Mouse (Mus musculus): ENCODE measurements at regions not wholly inside any gene's neighbourhood (a gene's known extent, or its start where the extent isn't known, plus 50 kb on each side); places are given as distances from the start of the nearest gene placed in this dataset.
A peak's percentile ranks its signal among the peaks of the same experiment; 100 is the strongest.

DNA sequence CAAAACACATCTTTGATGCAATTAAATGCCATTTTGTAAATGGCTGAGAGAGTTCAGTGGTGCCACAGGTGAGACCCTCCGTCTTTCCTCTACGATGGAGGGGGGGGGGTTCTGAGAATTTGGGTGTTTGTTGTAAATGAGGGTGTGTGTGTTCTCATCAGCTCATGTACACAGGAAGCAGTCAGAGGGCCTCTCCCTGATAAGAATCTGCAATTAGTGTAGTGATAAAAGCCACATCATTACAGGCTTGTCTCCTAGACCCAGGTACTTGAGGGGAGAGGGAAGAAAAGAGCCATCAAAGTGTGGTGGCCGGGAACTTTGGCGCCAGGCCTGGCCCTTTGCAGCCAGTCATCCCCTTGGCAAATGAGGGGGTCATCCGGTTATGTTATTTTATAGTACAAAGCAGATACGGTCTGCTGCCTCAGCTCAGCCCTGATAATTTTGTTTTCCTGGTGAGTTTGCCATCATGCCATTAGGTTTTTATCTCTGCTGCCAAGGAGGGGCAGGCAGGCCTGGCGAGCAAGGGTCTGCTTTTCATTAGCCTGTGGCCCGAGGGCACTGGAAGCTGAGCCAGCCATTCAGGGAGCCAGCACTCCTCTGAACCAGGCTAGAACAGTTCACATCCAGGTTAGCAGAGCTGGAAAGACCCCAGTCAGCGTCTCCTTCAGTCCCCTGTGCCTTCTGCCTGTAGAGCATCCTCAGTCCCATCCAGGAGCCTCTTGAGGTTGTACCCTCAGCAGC is 59.7 kb downstream of the H2al1j start:
- ATAC-seq (ENCODE audit: insufficient read depth, low FRiP score, low read depth), result no peak
- no peaks in the 10 kb centered on the region for H3K36me3 ChIP-seq
- no peak overlapping the region for H3K4me2 ChIP-seq
- H3K4me3 ChIP-seq (replicated peaks), result no peak overlapping the region
- WGBS, result 67% methylated on average over 9 of the region's 9 CpGs
- no peaks in the 10 kb centered on the region for H3K4me1 ChIP-seq
- no peak overlapping the region for H3K27ac ChIP-seq
- H3K27me3 ChIP-seq (replicated peaks), result no peaks in the 10 kb centered on the region
- no peaks in the 10 kb centered on the region for H3K9me3 ChIP-seq
- H3K9ac ChIP-seq, result no peak overlapping the region

DNA sequence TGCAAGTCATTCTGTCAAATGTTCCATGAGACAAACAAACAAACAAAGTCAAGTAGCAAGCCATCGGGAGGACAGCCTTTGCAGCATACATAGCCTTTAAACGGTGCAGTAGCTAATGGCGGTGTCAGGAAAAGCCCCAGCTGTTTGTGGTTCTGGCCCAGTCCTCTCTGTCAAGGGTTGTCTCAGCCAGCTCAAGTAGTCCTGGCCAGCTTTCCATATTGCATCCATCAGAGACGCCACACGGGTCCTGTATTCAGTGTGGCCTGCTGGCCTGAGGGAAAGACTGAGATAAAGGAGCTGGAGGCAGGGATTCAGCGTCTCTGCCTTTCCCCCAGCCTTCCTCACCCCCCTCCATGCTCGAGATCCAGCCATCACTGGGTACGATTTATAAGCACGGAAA is 61.2 kb downstream of the H2al1j start:
- peak; percentile 43; the same call in 1 of the 2 replicates for ATAC-seq (ENCODE audit: insufficient read depth, low FRiP score, low read depth)
- WGBS, result 54% methylated on average over 9 of the region's 9 CpGs
- H3K9me3 ChIP-seq, result no peaks in the 10 kb centered on the region
- H3K36me3 ChIP-seq, result no peaks in the 10 kb centered on the region
- H3K27me3 ChIP-seq (replicated peaks), result no peaks in the 10 kb centered on the region
- no peak overlapping the region for H3K4me3 ChIP-seq (replicated peaks)
- H3K4me1 ChIP-seq, result no peaks in the 10 kb centered on the region
- H3K27ac ChIP-seq, result no peak overlapping the region
- H3K9ac ChIP-seq, result no peak overlapping the region
- H3K4me2 ChIP-seq, result no peak overlapping the region

DNA sequence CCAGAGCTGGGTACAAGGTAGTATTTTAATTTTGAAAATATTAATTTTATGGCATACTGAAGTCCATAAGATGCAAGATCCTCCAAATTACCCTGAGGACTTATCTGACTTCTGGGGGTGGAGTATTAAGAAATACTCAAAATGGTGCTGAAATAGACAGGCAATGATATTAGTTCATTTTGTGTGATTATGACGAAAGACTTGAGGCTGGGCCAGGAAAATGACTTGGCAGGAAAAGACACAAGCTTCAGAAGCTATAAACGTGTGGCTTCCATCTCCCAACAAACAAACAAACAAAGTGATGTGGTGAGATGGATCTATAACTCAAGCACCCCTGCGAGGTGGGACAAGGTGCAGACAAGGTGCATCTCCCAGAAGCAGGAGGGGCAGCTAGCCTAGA is 72.8 kb downstream of the H2al1j start:
- H3K27ac ChIP-seq, result no peak overlapping the region
- H3K9ac ChIP-seq, result no peak overlapping the region
- 80% methylated on average over 3 of the region's 3 CpGs for WGBS
- no peaks in the 10 kb centered on the region for H3K4me1 ChIP-seq
- no peaks in the 10 kb centered on the region for H3K9me3 ChIP-seq
- H3K27me3 ChIP-seq (replicated peaks), result no peaks in the 10 kb centered on the region
- H3K4me3 ChIP-seq (replicated peaks), result no peak overlapping the region
- no peak overlapping the region for H3K4me2 ChIP-seq
- H3K36me3 ChIP-seq, result no peaks in the 10 kb centered on the region
- no peak for ATAC-seq (ENCODE audit: insufficient read depth, low FRiP score, low read depth)

DNA sequence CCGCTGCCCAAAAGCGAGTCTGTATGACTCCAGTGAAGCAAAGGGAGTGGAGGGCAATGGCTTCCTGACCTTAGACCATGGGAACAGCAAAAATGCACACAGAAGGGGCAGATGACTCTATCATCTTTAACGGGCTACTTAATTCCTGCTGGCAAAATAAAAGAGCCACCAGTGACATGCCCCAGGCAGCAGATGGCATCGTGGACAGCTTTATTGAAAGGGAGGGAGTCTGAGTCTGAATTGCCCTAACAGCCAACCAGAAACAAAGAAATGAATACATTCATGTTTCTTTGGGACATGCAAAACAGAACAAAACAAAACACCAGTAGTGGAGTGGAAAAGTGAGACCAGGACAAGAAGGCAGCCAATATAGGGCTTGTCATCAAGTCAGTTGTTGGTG is 76.7 kb downstream of the H2al1j start:
- no peak overlapping the region for H3K27ac ChIP-seq
- H3K4me3 ChIP-seq (replicated peaks), result no peak overlapping the region
- H3K27me3 ChIP-seq (replicated peaks), result no peaks in the 10 kb centered on the region
- WGBS, result 66% methylated on average over 4 of the region's 4 CpGs
- no peaks in the 10 kb centered on the region for H3K36me3 ChIP-seq
- no peaks in the 10 kb centered on the region for H3K9me3 ChIP-seq
- H3K4me1 ChIP-seq, result no peaks in the 10 kb centered on the region
- H3K9ac ChIP-seq, result no peak overlapping the region
- no peak overlapping the region for H3K4me2 ChIP-seq
- no peak for ATAC-seq (ENCODE audit: insufficient read depth, low FRiP score, low read depth)

DNA sequence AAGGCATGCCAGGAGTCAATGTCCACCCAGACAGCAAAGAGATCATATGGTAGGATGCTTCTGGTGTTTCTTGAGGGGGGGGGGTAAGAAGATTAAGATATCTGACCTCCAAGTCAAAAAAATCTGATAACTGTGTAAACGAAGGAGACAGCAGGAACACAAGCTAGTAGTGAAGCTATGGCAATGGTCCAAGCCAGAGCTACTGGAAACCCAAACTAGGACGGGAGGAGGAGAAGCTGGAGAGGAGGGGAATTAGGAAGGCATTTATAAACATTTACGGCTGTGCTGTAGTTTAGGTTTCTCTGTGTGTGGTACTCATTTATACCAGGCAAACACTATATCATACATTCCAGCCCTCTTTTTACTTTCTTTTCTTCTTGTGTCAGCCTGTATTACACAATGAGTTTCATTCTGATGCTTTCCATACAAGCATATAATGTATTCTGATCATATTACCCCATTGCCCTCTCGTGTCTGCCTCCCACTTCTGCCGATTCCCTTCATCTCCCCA is 84.7 kb downstream of the H2al1j start:
- no peaks in the 10 kb centered on the region for H3K27me3 ChIP-seq (replicated peaks)
- no peak overlapping the region for H3K27ac ChIP-seq
- H3K36me3 ChIP-seq, result no peaks in the 10 kb centered on the region
- WGBS, result 40% methylated on average over 5 of the region's 5 CpGs
- H3K4me1 ChIP-seq, result no peaks in the 10 kb centered on the region
- no peak overlapping the region for H3K4me2 ChIP-seq
- ATAC-seq (ENCODE audit: insufficient read depth, low FRiP score, low read depth), result no peak
- no peak overlapping the region for H3K9ac ChIP-seq
- no peaks in the 10 kb centered on the region for H3K9me3 ChIP-seq
- no peak overlapping the region for H3K4me3 ChIP-seq (replicated peaks)

DNA sequence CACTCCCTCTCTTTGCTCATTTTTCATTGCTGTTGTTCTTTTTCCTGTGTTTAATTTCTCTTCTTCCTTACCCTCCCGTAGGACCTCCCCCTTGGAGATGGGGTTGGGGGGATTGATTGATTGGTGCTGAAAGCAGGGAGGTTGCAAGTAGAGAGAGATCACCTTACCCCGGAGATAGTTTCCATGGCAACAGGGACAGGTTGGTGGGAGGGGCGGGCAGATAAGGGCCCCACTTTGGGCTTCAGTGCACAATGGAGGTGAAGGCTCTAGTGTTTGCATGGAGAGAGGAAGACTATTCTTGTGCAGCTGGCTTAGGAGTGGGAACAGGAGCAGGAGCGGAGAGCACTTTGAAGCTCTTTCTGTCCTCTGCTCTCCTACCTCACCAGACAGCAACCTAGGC is 88.0 kb downstream of the H2al1j start:
- peaks cover 3% of the 10 kb centered on the region; the same call in 1 of the 2 replicates for H3K4me1 ChIP-seq
- no peaks in the 10 kb centered on the region for H3K36me3 ChIP-seq
- ATAC-seq (ENCODE audit: insufficient read depth, low FRiP score, low read depth), result peak; percentile 42; the same call in 1 of the 2 replicates
- 45% methylated on average over 4 of the region's 4 CpGs for WGBS
- H3K4me3 ChIP-seq (replicated peaks), result no peak overlapping the region
- H3K9ac ChIP-seq, result no peak overlapping the region
- no peak overlapping the region for H3K27ac ChIP-seq
- no peak overlapping the region for H3K4me2 ChIP-seq
- H3K27me3 ChIP-seq (replicated peaks), result no peaks in the 10 kb centered on the region
- no peaks in the 10 kb centered on the region for H3K9me3 ChIP-seq

DNA sequence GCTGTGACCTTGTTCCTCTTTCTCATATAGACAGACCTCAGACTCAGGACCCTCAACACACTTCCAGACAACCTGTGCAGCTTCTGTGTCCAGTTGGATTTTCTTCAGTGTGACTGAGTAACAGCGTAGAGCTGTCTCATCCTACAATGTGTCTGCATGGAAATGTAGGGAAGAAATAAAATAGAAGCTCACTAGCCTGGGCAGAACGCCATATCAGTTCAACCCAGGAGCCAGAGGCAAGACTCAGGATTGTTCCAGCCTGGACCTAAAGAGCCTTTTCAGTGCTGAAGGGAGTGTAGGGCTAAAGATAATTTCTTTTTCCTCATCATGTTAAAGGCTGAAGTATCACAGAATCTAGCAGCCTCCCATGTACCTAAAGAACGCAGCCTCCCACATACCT is 88.9 kb downstream of the H2al1j start:
- Histone ChIP-seq H3K9ac (no peak overlapping the region), H3K4me3 (replicated peaks) (no peak overlapping the region), H3K27ac (no peak overlapping the region), H3K4me2 (no peak overlapping the region), H3K36me3 (no peaks in the 10 kb centered on the region), H3K27me3 (replicated peaks) (no peaks in the 10 kb centered on the region), H3K9me3 (no peaks in the 10 kb centered on the region), H3K4me1 (peaks cover 3% of the 10 kb centered on the region; the same call in 1 of the 2 replicates)
- ATAC-seq (ENCODE audit: insufficient read depth, low FRiP score, low read depth), result no peak
- 81% methylated on average over 3 of the region's 3 CpGs for WGBS

DNA sequence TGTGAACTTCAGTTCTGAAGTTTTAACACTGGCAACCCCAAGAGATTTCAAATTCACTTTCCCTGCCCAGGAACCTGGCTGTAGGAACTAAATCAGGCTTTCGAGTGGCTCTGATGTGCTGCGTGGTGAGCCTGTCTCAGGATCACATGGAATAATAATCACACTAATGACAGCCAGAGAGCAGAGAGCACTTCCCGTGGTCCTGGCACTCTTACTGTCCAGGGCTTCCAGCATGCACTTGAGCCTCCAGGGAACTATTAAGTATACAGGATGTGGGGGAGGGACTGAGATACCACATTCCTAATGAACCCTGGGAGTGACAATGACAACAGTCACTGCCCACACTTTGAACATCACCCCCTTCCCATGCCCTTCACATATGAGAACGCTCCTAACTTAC is 90.2 kb downstream of the H2al1j start:
- no peak for ATAC-seq (ENCODE audit: insufficient read depth, low FRiP score, low read depth)

DNA sequence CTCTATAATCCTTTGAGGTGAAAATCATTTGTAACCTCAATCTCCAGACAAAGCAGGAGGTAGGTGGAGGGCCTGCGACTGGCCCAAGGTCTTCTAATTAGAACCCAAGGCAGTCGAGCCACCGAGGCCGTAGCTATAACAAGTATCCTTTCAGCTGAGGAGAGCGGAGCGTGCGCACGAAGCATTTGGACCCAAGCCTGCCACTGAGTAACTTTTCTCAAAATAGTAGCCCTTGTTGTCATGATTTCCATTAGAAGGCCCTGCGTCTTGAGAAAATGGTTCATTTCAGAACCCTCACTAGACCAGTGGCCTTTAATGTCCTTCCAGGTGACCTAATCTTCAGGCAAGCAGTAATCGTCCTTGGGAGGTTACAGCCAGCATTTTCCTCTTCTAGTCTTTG is 90.6 kb downstream of the H2al1j start:
- H3K4me2 ChIP-seq, result no peak overlapping the region
- no peaks in the 10 kb centered on the region for H3K27me3 ChIP-seq (replicated peaks)
- peaks cover 3% of the 10 kb centered on the region; the same call in 1 of the 2 replicates for H3K4me1 ChIP-seq
- no peak for ATAC-seq (ENCODE audit: insufficient read depth, low FRiP score, low read depth)
- WGBS, result 86% methylated on average over 10 of the region's 10 CpGs
- peak overlapping the region; percentile 52; the same call in 1 of the 2 replicates for H3K27ac ChIP-seq
- H3K36me3 ChIP-seq, result no peaks in the 10 kb centered on the region
- H3K9ac ChIP-seq, result no peak overlapping the region
- H3K9me3 ChIP-seq, result no peaks in the 10 kb centered on the region
- H3K4me3 ChIP-seq (replicated peaks), result no peak overlapping the region

More for the DNA sequence above, 90.2 kb downstream of the H2al1j start:
- Histone ChIP-seq H3K9ac (no peak overlapping the region), H3K36me3 (no peaks in the 10 kb centered on the region), H3K9me3 (no peaks in the 10 kb centered on the region), H3K27ac (no peak overlapping the region), H3K4me2 (no peak overlapping the region), H3K4me1 (peaks cover 3% of the 10 kb centered on the region; the same call in 1 of the 2 replicates), H3K4me3 (replicated peaks) (no peak overlapping the region), H3K27me3 (replicated peaks) (no peaks in the 10 kb centered on the region)
- 49% methylated on average over 4 of the region's 4 CpGs for WGBS

DNA sequence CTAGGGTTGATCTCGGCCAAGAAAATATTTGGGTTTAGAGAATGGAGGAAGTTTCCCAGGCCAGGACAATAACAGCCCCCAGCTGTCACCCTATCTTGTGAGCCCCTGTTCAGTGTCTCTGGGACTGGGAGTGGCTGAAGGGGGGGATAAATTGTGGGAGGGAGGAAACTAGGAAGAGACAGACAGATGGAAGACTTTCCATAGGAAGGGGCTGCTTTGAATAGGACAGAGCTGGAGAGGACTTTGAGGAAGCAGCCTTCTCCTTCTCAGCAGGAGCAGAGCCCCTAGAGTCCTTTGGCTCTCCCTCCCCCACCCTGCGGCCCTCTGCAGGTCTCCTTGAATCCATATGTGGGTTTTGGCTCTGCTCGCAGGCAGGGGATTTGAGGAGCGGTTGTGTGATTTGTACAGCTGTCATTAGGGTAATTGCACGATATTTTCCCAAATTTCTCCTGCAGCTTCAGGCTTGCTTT is 91.6 kb downstream of the H2al1j start:
- WGBS, result 35% methylated on average over 5 of the region's 5 CpGs
- Histone ChIP-seq H3K36me3 (no peaks in the 10 kb centered on the region), H3K4me1 (peaks cover 3% of the 10 kb centered on the region; the same call in 1 of the 2 replicates), H3K9me3 (no peaks in the 10 kb centered on the region), H3K27me3 (replicated peaks) (no peaks in the 10 kb centered on the region), H3K4me3 (replicated peaks) (no peak overlapping the region), H3K9ac (no peak overlapping the region), H3K27ac (peak overlapping the region; percentile 52; the same call in 1 of the 2 replicates), H3K4me2 (no peak overlapping the region; the same call in 1 of the 2 replicates)
- peak; percentile 61 for ATAC-seq (ENCODE audit: insufficient read depth, low FRiP score, low read depth)

DNA sequence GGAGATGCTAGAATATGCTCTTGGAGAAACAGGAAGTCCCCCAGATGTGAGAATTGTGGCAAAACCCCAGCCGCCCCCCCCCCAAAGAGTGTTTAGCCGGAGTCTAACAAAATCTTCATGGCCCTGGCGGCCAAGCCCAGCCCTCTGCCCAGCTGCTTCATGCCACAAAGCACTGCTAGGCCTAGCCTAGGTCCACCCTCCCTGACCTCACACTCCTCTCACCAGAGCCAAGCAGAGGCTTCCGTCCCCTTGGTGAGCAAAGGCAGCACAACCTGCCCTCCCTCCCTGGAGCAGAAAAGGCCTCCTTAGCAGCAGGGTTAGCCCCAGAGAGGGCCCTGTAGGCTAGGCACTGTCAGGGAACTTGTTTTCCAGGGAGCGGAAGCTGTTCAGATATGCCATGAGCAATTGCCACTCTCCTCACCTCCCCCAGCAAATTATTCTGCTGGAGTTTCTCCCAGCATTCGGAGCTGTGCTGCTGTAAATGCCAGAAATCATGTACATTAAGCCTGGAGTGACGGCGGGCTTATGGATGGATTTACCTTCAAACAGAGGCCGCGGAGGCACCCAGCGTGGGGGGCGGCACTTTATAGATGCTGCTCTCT is 104.9 kb downstream of the H2al1j start:
- H3K4me3 ChIP-seq (replicated peaks), result no peak overlapping the region
- H3K9ac ChIP-seq, result no peak overlapping the region
- H3K27ac ChIP-seq, result no peak overlapping the region
- H3K4me2 ChIP-seq, result no peak overlapping the region
- H3K27me3 ChIP-seq (replicated peaks), result 0 out of 2 replicates have a peak, but pooled peaks cover 21% of the 10 kb centered on the region
- H3K4me1 ChIP-seq, result 0 out of 2 replicates have a peak, but pooled peaks cover 14% of the 10 kb centered on the region
- WGBS, result 50% methylated on average over 12 of the region's 12 CpGs
- ATAC-seq (ENCODE audit: insufficient read depth, low FRiP score, low read depth), result no peak; the same call in 1 of the 2 replicates
- H3K36me3 ChIP-seq, result no peaks in the 10 kb centered on the region
- H3K9me3 ChIP-seq, result no peaks in the 10 kb centered on the region

DNA sequence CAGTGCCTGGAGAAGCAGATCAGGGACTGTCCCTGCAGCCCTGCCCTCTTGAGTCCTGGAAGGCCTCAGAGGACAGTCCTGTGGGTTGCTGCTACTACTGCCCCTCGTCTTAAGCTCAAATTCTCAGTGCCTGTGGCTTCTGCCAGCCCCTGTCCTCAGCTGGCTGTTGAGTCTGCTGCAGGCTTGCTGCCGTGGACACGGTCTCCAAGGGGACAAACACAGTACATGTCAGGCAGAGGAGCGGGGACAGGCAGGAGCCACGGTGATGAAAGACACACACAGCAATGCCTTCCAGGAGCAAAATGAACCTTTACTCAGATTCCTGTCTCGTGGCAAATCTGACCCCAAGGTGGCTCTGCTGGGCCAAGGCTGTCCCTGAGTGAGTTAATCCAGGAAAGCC is 107.7 kb downstream of the H2al1j start:
- no peak for ATAC-seq (ENCODE audit: insufficient read depth, low FRiP score, low read depth)
- Histone ChIP-seq H3K4me1 (0 out of 2 replicates have a peak, but pooled peaks cover 14% of the 10 kb centered on the region), H3K36me3 (no peaks in the 10 kb centered on the region), H3K9me3 (no peaks in the 10 kb centered on the region), H3K27me3 (replicated peaks) (0 out of 2 replicates have a peak, but pooled peaks cover 18% of the 10 kb centered on the region), H3K9ac (no peak overlapping the region), H3K27ac (no peak overlapping the region), H3K4me2 (no peak overlapping the region), H3K4me3 (replicated peaks) (no peak overlapping the region)
- 63% methylated on average over 6 of the region's 6 CpGs for WGBS
